Mouse (Mus musculus): ENCODE data around the gene Prim2.

DNA sequence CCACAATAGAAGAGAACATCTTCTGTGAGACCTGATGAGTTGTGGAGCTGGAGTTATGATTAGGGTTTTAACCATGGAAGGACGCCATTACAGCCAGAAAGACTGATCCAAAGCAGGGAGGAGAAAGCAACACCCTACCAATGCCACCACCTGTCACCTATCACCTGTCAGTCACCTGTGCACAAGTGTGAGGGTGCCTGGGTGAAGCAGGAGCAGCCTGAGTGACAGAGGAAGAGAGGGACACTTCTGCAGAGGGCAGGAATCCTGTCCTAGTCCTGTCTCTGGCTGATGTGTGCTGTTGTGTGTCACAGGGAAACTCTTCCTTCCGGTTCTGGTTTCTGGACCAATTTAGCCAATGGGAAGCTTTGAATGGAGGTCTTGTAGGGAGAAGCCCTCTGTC is 26.4 kb upstream of the Prim2 start:
- no peak for TF ChIP-seq ZC3H11A (IDR thresholded peaks at IDR 0.05; ENCODE audit: borderline replicate concordance, low read depth, low read length)
- TF ChIP-seq MAFK (IDR thresholded peaks at IDR 0.05; ENCODE audit: insufficient read depth, low read depth, low read length), result no peak
